Mouse (Mus musculus): ENCODE data around the gene Srrm1. TPM values are rescaled to one million over a fixed set of nuclear protein-coding genes. Genes with fewer than 3 reads are reported as not detected.

Gene Srrm1
- polyA plus RNA-seq, 1 experiment from 2014 or later = 108 TPM

DNA sequence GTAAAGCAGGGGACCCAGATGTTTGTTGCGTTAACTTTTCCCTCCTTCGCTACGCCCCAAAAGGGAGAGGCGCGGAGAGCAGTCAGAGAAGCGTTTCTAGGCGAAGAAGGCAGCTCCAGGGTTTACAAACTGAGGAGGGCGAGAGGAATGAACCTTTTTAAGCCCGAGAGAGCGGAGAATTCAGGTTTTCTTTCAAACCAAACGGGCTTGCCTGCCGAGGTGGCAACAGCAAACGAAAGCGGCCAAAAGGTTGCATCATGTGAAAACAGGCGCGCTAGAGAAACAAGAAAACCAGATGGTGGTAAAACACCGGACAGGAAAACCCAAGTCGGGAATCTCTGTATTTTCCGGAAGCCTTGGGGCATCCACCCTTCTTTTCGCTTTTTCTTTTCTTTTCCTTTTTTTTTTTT is 81.7 kb downstream of the Srrm1 start:
- peak overlapping the region; percentile 93 for H3K4me3 ChIP-seq (ENCODE audit: low read depth, low read length)
- peak overlapping the region; percentile 99 for H3K27ac ChIP-seq (replicated peaks)
- H3K9ac ChIP-seq (ENCODE audit: low read length) = peak overlapping the region; percentile 93
- no peaks in the 10 kb centered on the region for H3K36me3 ChIP-seq (ENCODE audit: control insufficient read depth, insufficient read depth, low read length)
- peak overlapping the region; percentile 68 for H3K4me2 ChIP-seq (replicated peaks; ENCODE audit: low read depth)
- 0 out of 2 replicates have a peak, but pooled peaks cover 2% of the 10 kb centered on the region for H3K4me1 ChIP-seq (replicated peaks; ENCODE audit: control insufficient read depth, insufficient read depth)
- H3K27me3 ChIP-seq (ENCODE audit: control insufficient read depth, insufficient read depth, low read length) = no peaks in the 10 kb centered on the region
- ATAC-seq (ENCODE audit: low FRiP score, low TSS enrichment) (no peak), DNase-seq (ENCODE audit: low spot score) (peak; percentile 45)
- TF ChIP-seq CTCF (IDR thresholded peaks at IDR 0.05; ENCODE audit: low read depth) (no peak), EP300 (optimal IDR thresholded peaks at IDR 0.05) (no peak)
- no peaks in the 10 kb centered on the region for H3K9me3 ChIP-seq (ENCODE audit: control insufficient read depth, low read length)
- WGBS = under 1% methylated on average over 20 of the region's 20 CpGs

Other genes with a start within 250 kb of the Srrm1 start
- 0.13 and 0.25 TPM in 2 replicates for gene Runx3, start 232.7 kb downstream of the Srrm1 start, polyA plus RNA-seq (2015; fragmentation: Nextera tagmentation; extraction: Ambion mirVana)
- gene Clic4, start 80.5 kb downstream of the Srrm1 start, polyA plus RNA-seq (2015; fragmentation: Nextera tagmentation; extraction: Ambion mirVana) = 69.2 and 73.6 TPM in 2 replicates
- gene Ncmap, start 44.9 kb upstream of the Srrm1 start, polyA plus RNA-seq (2015; fragmentation: Nextera tagmentation; extraction: Ambion mirVana) = 39.8 and 42.2 TPM in 2 replicates
- gene Rcan3, start 80.5 kb upstream of the Srrm1 start, polyA plus RNA-seq (2015; fragmentation: Nextera tagmentation; extraction: Ambion mirVana) = 15.7 and 15.8 TPM in 2 replicates
- 0.16 and 0.18 TPM in 2 replicates for gene Stpg1, start 141.5 kb upstream of the Srrm1 start, polyA plus RNA-seq (2015; fragmentation: Nextera tagmentation; extraction: Ambion mirVana)
- gene Nipal3, start 141.7 kb upstream of the Srrm1 start, polyA plus RNA-seq (2015; fragmentation: Nextera tagmentation; extraction: Ambion mirVana) = 3.8 and 5.3 TPM in 2 replicates
- gene Grhl3, start 220.3 kb upstream of the Srrm1 start, polyA plus RNA-seq (2015; fragmentation: Nextera tagmentation; extraction: Ambion mirVana) = 52.5 and 53.3 TPM in 2 replicates

Measured in stomach, postnatal 0 days (tissue).